Mouse (Mus musculus) megakaryocyte, embryonic 14.5 days (primary cell): Measurements from ENCODE around the gene Fam129a.

Experiments used
- FLI1 ChIP-seq: IDR thresholded peaks from 2 replicates; pipeline ENCODE4 v1.6.1; 2012; ENCODE audit warnings: low read length, inconsistent platforms, mixed read lengths
- GATA1 ChIP-seq: IDR thresholded peaks from 3 replicates; pipeline ENCODE4 v1.6.1; 2012; ENCODE audit warnings: mixed read lengths, low read length, inconsistent platforms, borderline replicate concordance

DNA sequence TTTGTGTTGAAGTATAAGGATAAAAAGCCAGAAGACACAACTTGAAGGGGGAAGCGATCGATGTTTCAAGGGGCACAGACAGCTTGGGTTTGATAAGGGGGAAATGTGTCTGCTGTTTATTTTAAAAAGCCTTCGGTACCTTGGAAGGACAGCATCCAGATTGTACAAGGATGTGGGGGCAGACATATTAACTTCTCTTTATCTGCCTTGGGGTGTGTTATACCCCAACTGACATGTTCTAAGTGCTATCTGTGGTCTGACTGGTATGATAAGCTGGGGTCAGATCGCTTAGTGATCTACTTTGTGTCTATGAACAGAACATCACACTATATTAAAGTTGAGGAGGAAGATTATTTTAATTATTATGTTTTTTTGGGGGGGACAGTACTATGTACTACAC is 157.2 kb downstream of the Fam129a start:
- TF ChIP-seq GATA1 (no peak), FLI1 (no peak)
